Mouse (Mus musculus) kidney, adult 2 months (tissue): ENCODE data around the gene Arhgap28. TPM values are rescaled to one million over a fixed set of nuclear protein-coding genes. Genes with fewer than 3 reads are reported as not detected.
A peak's percentile ranks its signal among the peaks of the same experiment; 100 is the strongest.

Experiments used
- DNase-seq: peaks from one replicate; pipeline ENCODE4 v3.0.0; 2021
- H3K27ac ChIP-seq: fragments of 200-500 bp; 2 replicates; pipeline ENCODE4 v1.5.1; 2012; ENCODE audit warnings: low read depth, low read length, control low read depth, inconsistent platforms; ENCODE audit not compliant: insufficient read depth
- H3K27me3 ChIP-seq: fragments of 200-500 bp; replicated peaks from 2 replicates; pipeline ENCODE4 v1.6.1; 2012; ENCODE audit warnings: mild to moderate bottlenecking, moderate library complexity, low read length, inconsistent platforms; ENCODE audit not compliant: control insufficient read depth, insufficient read depth
- H3K36me3 ChIP-seq: fragments of 200-500 bp; 2 replicates; pipeline ENCODE4 v1.6.1; 2012; ENCODE audit warnings: mild to moderate bottlenecking, moderate library complexity, low read length, inconsistent platforms; ENCODE audit not compliant: control insufficient read depth, insufficient read depth
- H3K4me1 ChIP-seq: fragments of 200-500 bp; 2 replicates; pipeline ENCODE4 v1.6.1; 2011; ENCODE audit warnings: low read length; ENCODE audit not compliant: control insufficient read depth, insufficient read depth
- H3K4me3 ChIP-seq: fragments of 200-500 bp; 2 replicates; pipeline ENCODE4 v1.5.1; 2011; ENCODE audit warnings: mild to moderate bottlenecking, low read depth, low read length, control low read depth; ENCODE audit not compliant: insufficient read depth
- CTCF ChIP-seq: fragments of 200-500 bp; conservative IDR thresholded peaks from 2 replicates; pipeline ENCODE4 v1.5.1; 2011; ENCODE audit warnings: low read depth, mild to moderate bottlenecking, control low read depth, low read length, moderate library complexity, mixed read lengths; ENCODE audit not compliant: insufficient read depth, insufficient read length
- POLR2A ChIP-seq: fragments of 200-500 bp; IDR thresholded peaks from one replicate; pipeline ENCODE4 v1.6.1; 2011; ENCODE audit warnings: low read depth, low read length, control low read depth
- WGBS: fragments of 180-500 bp; shearing (Covaris S2); methylation state at CpG from one replicate; pipeline ENCODE4 v1.1.7; 2018; 5-methylcytosine and 5-hydroxymethylcytosine counted together
- polyA plus RNA-seq: library from polyadenylated mRNA; depleted of rRNA; stranded (reverse); fragments of >200 nt; gene quantifications from 2 replicates; pipeline ENCODE4 v1.2.3, GENCODE M21; 2012; rRNA removed

Arhgap28 gene
- 2.9 and 3.7 TPM in 2 replicates for polyA plus RNA-seq

DNA sequence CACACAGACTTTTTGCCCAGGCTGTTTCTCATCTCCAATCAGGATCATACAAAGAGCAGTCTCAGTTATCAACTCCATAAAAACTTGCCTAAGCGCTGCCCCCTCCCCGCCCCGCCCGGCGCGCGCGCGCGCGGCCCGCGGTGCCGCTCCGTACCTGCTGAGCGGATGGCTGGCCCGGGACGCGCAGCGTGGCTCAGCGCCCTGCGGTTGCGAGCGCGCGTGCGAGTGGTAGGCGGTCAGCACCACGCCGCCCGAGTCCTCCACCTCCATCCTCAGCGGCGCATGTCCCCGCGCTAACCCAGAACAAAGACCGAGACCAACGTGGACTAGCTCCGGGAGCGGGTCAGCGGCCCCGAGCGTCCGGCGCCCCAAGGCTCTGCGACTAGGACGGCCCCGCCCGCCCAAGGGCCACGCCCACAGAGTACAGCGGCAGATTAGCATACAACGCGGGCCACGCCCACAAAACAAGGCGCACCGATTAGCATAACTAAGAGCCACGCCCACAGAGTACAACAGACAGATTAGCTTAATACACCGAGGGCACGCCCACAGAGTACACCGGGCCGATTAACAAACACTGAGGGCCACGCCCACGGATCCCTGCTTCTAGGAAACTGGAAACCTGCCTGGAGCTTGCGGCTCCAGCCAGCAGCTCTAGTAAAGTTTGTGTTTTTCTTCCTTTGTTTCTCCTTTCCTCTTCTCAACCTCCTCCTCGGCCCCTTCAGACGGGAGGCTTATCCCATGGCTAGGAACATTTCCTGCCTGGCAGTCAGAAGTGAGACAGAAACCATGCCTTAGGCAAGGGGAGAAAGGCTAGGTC, at the start of gene Arhgap28:
Gene Arhgap28, minus strand, starts transcription at position 380 of the 820 bp plus-strand sequence.
- WGBS, result under 1% methylated on average over 65 of the region's 65 CpGs

DNA sequence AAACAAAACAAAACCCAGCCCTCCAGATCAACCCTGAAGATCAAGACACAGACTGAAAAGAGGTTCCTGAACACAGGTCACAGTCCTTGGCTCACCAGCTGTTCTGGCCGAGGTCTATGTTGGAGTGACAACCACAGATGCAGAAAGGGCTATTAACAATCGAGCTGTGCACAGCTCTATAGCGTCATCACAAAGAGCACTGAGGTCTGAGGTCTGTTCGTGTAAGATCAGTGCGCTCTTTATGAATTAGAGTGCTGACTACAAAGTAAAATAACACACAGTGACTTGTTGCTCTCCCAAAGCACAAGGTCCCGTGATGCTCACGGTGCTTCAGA, 42.4 kb upstream of the Arhgap28 start:
- Histone ChIP-seq H3K27ac (no peak overlapping the region), H3K36me3 (no peaks in the 10 kb centered on the region), H3K27me3 (no peaks in the 10 kb centered on the region), H3K4me1 (no peaks in the 10 kb centered on the region), H3K4me3 (no peak overlapping the region)
- 67% methylated on average over 7 of the region's 7 CpGs for WGBS
- TF ChIP-seq CTCF (no peak), POLR2A (no peak)
- DNase-seq, result no peak

More for the DNA sequence above, at the start of gene Arhgap28:
- peak; percentile 98 for DNase-seq
- H3K27ac ChIP-seq, result no peak within 1 kb of the TSS
- peak within 1 kb of the TSS; percentile 74 for H3K4me3 ChIP-seq
- H3K4me1 ChIP-seq, result peaks cover 3% of the 10 kb centered on the region; the same call in 1 of the 2 replicates
- no peak for TF ChIP-seq CTCF
- no peak for TF ChIP-seq POLR2A
- H3K36me3 ChIP-seq, result no peaks in the 10 kb centered on the region
- H3K27me3 ChIP-seq, result no peaks in the 10 kb centered on the region

DNA sequence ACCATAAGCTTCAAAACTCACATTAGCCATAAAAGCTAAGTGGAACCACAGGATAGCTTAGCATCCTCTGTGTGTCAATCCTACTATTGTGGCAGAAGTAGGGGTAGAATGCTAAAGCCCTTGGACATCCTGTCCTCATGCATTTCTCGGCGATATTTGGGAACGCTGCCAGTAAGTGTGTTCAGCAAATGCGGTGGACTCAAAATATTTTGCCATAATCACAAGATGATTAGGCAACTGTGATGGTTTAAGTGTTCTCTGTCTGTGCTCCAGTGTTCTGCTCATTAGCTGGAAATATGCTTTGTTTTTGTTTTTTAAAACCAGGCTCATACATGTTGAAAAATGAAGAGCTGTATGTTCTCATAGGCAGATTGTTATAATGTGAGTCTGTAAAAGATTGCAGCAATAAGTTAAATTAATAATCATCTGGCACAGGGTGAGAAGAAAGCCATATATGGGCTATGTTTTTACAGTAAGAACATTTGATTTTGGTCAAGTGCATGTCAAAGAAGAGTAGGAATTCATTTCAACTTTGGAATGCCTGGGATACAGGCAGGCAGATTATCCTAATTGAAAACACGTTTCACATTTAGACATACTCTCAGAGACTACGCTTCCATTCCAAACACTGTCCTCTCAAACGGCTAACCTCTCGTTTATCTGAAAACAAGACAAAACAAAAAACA, 41.9 kb upstream of the Arhgap28 start:
- no peak for DNase-seq
- no peaks in the 10 kb centered on the region for H3K36me3 ChIP-seq
- WGBS, result 64% methylated on average over 8 of the region's 8 CpGs
- no peak overlapping the region for H3K27ac ChIP-seq
- TF ChIP-seq CTCF (no peak), POLR2A (no peak)
- no peak overlapping the region for H3K4me3 ChIP-seq
- H3K4me1 ChIP-seq, result no peaks in the 10 kb centered on the region
- no peaks in the 10 kb centered on the region for H3K27me3 ChIP-seq

DNA sequence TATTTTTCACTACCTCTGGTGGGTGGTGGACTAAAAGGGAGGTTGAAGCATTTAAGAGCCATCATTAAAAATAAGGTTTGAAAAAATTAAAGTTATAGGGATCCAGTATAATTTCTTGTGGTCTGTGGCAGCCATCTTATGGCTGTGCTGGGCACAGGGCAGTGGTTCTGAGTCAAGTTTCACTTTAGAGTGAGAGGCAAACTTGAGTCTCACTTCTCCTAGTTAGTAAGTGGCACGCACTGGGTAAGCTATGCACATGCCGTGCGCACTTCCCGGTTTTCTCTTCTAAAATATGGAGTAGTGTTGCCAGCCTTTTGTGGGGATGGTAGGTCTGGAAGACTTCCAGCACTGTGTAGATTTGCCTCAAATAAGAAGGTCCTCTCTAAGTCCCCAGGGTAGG, 38.5 kb upstream of the Arhgap28 start:
- Histone ChIP-seq H3K27me3 (no peaks in the 10 kb centered on the region; the same call in 1 of the 2 replicates), H3K4me1 (no peaks in the 10 kb centered on the region), H3K36me3 (no peaks in the 10 kb centered on the region), H3K27ac (no peak overlapping the region), H3K4me3 (no peak overlapping the region)
- TF ChIP-seq CTCF, result no peak
- no peak for TF ChIP-seq POLR2A
- DNase-seq, result no peak
- WGBS, result 99% methylated on average over 4 of the region's 4 CpGs

DNA sequence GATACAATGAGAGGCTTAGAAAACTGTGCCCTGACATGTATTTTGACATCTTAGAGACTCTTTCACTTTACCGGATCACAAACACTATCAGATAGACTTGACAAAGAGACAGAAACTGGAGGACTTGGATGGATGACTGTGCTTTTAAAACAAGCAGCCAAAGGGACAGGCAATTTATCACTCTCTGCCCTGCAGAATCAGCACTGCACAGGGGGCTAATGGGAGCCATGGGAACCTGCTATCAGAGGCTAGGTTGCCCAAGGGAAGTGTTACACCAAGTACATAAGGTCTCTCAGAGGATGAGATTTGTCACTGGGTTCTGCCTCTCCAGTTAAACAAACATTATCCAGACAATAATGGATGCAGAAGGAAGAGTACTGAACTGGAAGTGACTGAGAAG, 33.1 kb upstream of the Arhgap28 start:
- DNase-seq, result no peak
- Histone ChIP-seq H3K27ac (no peak overlapping the region), H3K4me1 (no peaks in the 10 kb centered on the region), H3K4me3 (no peak overlapping the region), H3K36me3 (no peaks in the 10 kb centered on the region), H3K27me3 (no peaks in the 10 kb centered on the region; the same call in 1 of the 2 replicates)
- 34% methylated on average over 1 of the region's 1 CpGs for WGBS
- no peak for TF ChIP-seq POLR2A
- no peak for TF ChIP-seq CTCF

DNA sequence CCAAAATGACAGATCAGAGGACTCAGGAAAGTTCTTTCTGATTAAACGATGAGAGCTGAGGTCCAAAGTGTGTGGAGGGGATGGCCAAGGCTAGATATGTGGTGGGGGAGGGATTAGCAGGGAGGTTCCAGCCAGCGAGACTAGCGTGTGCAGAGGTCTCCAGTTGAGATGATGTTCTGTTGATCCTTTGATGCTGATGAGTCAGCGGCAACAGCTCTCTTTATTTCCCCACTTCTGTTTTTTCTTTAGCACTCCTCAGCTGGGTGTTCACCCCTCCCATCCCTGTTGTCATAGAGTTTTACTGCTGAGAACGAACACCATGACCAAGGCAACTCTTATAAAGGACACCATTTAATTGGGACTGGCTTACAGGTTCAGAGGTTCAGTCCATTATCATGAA, 25.6 kb upstream of the Arhgap28 start:
- no peak for DNase-seq
- 81% methylated on average over 5 of the region's 5 CpGs for WGBS
- TF ChIP-seq CTCF (no peak), POLR2A (no peak)

DNA sequence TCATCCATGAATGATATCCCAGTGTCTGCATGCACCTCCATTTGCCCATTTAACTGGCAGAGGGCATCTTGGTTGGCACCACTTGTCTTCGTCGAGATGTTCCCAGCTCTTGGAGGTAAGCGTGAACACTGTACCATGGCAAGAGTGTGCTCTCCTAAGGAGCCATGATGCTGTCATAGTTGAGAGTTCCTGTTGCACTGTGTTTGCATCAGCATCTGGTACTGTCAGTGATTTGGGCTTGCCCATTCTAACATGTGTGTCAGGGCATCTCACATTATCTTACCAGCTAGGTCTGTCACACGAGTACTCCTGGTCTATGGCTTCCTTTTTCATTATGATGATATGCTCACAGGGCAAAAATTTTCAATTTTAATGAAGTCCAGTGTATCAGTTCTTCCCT, 24.6 kb upstream of the Arhgap28 start:
- no peaks in the 10 kb centered on the region for H3K4me1 ChIP-seq
- no peak overlapping the region for H3K27ac ChIP-seq
- H3K36me3 ChIP-seq, result no peaks in the 10 kb centered on the region
- WGBS, result 91% methylated on average over 4 of the region's 4 CpGs
- DNase-seq, result no peak
- no peaks in the 10 kb centered on the region for H3K27me3 ChIP-seq
- TF ChIP-seq POLR2A, result no peak
- TF ChIP-seq CTCF, result no peak
- no peak overlapping the region for H3K4me3 ChIP-seq

More for the DNA sequence above, 25.6 kb upstream of the Arhgap28 start:
- H3K27me3 ChIP-seq, result no peaks in the 10 kb centered on the region
- H3K4me1 ChIP-seq, result no peaks in the 10 kb centered on the region
- H3K36me3 ChIP-seq, result no peaks in the 10 kb centered on the region
- H3K27ac ChIP-seq, result no peak overlapping the region
- H3K4me3 ChIP-seq, result no peak overlapping the region
